ENCODE assay signal across 15 mouse cellular contexts in genomic region chr5:87870084-87870483, GRCm38 (mm10). TPM values are rescaled to one million over a fixed set of nuclear protein-coding genes. Genes with fewer than 3 reads are reported as not detected.
A peak's percentile ranks its signal among the peaks of the same experiment; 100 is the strongest.
DNase-seq lines count a peak whose midpoint lies in the region; ATAC-seq and TF ChIP-seq lines count a peak whose summit lies in the region.
"Had no signal": no experiment of that assay in that cellular context is flagged by ENCODE, and none has a peak within 500 bp of the region (broad histone marks: within the 10 kb centered on the region; RNA-seq: fewer than 3 reads in every experiment).

No protein-coding gene starts in this region.

- H3K4me1 ChIP-seq in kidney, embryonic 14.5 days (ENCODE audit: control insufficient read depth, insufficient read depth, low read length): no peaks in the 10 kb centered on the region
- H3K4me1 ChIP-seq: embryonic facial prominence, embryonic 12.5 days; heart, embryonic 15.5 days; lung, embryonic 15.5 days; megakaryocyte, embryonic 14.5 days had no signal

- H3K36me3 ChIP-seq in kidney, embryonic 14.5 days (ENCODE audit: control insufficient read depth, insufficient read depth, low read length): no peaks in the 10 kb centered on the region
- H3K36me3 ChIP-seq: embryonic facial prominence, embryonic 12.5 days; heart, embryonic 15.5 days; lung, embryonic 15.5 days had no signal

- peak; percentile 15 to 24 for DNase-seq in kidney, adult 8-10 months
- DNase-seq in Muller cell, postnatal 12 days (ENCODE audit: inconsistent ontology term): peak; percentile 93
- DNase-seq in brain, embryonic 14.5 days (ENCODE audit: low read depth): peak; percentile 11
- DNase-seq in cerebellum, postnatal 14 days: peak; percentile 27 to 45
- no peak for DNase-seq in T-cell, adult 2 months (ENCODE audit: low spot score)
- DNase-seq: heart, adult 11 months; liver had no signal

- no peak for ATAC-seq in kidney, embryonic 14.5 days (ENCODE audit: low FRiP score, low TSS enrichment)
- ATAC-seq in frontal cortex, adult (ENCODE audit: low TSS enrichment): no peak

- no peak for TF ChIP-seq CTCF in brain, embryonic 14.5 days (IDR thresholded peaks at IDR 0.05; ENCODE audit: borderline replicate concordance, extremely low read depth, insufficient read depth, insufficient read length)

- no peak for TF ChIP-seq POLR2A in brain, embryonic 14.5 days (IDR thresholded peaks at IDR 0.05; ENCODE audit: borderline replicate concordance, extremely low read depth, insufficient read depth, insufficient read length, poor library complexity, severe bottlenecking)

- no peaks in the 10 kb centered on the region for H3K9me3 ChIP-seq in kidney, embryonic 14.5 days (ENCODE audit: control insufficient read depth, low read length)
- H3K9me3 ChIP-seq: embryonic facial prominence, embryonic 12.5 days; heart, embryonic 15.5 days; lung, embryonic 15.5 days; megakaryocyte, embryonic 14.5 days had no signal

- no peak overlapping the region for H3K9ac ChIP-seq in kidney, embryonic 14.5 days (ENCODE audit: low read depth, low read length)
- H3K9ac ChIP-seq: embryonic facial prominence, embryonic 12.5 days; heart, embryonic 15.5 days; lung, embryonic 15.5 days had no signal

- H3K4me2 ChIP-seq in kidney, embryonic 14.5 days (replicated peaks; ENCODE audit: low read depth, low read length): no peak overlapping the region
- H3K4me2 ChIP-seq: embryonic facial prominence, embryonic 12.5 days; heart, embryonic 15.5 days; lung, embryonic 15.5 days had no signal

- H3K27me3 ChIP-seq in kidney, embryonic 14.5 days (ENCODE audit: control insufficient read depth, insufficient read depth, low read length): no peaks in the 10 kb centered on the region
- H3K27me3 ChIP-seq: embryonic facial prominence, embryonic 12.5 days; heart, embryonic 15.5 days; lung, embryonic 15.5 days; megakaryocyte, embryonic 14.5 days had no signal

- no peak overlapping the region for H3K27ac ChIP-seq in kidney, embryonic 14.5 days (ENCODE audit: low read depth, low read length)
- H3K27ac ChIP-seq: embryonic facial prominence, embryonic 12.5 days; heart, embryonic 15.5 days; lung, embryonic 15.5 days had no signal

- H3K4me3 ChIP-seq in kidney, embryonic 14.5 days (ENCODE audit: low read length): no peak overlapping the region
- H3K4me3 ChIP-seq: embryonic facial prominence, embryonic 12.5 days; heart, embryonic 15.5 days; lung, embryonic 15.5 days; megakaryocyte, embryonic 14.5 days had no signal

- WGBS in kidney, embryonic 14.5 days: 61% methylated on average over 2 of the region's 2 CpGs

RNA-seq across cellular contexts. Expression of gene Odam, which starts 14.7 kb away (rescaled TPM):
- polyA plus RNA-seq in kidney, embryonic 14.5 days (2014; fragmentation: Nextera tagmentation; extraction: Ambion mirVana): not detected in 2 replicates
- polyA plus RNA-seq in brain, embryonic 14.5 days (2012; rRNA removed): not detected in 2 replicates
- polyA plus RNA-seq: embryonic facial prominence, embryonic 12.5 days; forebrain, embryonic 11.5 days; heart, embryonic 15.5 days; lung, embryonic 15.5 days had no signal

RNA-seq across cellular contexts. Expression of gene Prr27, which starts 44.6 kb away (rescaled TPM):
- not detected in 2 replicates for polyA plus RNA-seq in kidney, embryonic 14.5 days (2014; fragmentation: Nextera tagmentation; extraction: Ambion mirVana)
- not detected in 2 replicates for polyA plus RNA-seq in brain, embryonic 14.5 days (2012; rRNA removed)
- polyA plus RNA-seq: embryonic facial prominence, embryonic 12.5 days; forebrain, embryonic 11.5 days; heart, embryonic 15.5 days; lung, embryonic 15.5 days; thymus, postnatal 0 days had no signal

RNA-seq across cellular contexts. Expression of gene Csn3, which starts 55.3 kb away (rescaled TPM):
- 0.70 and 1.2 TPM in 2 replicates for polyA plus RNA-seq in kidney, embryonic 14.5 days (2014; fragmentation: Nextera tagmentation; extraction: Ambion mirVana)
- not detected in 2 replicates for polyA plus RNA-seq in brain, embryonic 14.5 days (2012; rRNA removed)
- polyA plus RNA-seq: embryonic facial prominence, embryonic 12.5 days; forebrain, embryonic 11.5 days; heart, embryonic 15.5 days; lung, embryonic 15.5 days had no signal
